29 mouse cellular contexts compared by ENCODE assay signal in the genomic region with DNA sequence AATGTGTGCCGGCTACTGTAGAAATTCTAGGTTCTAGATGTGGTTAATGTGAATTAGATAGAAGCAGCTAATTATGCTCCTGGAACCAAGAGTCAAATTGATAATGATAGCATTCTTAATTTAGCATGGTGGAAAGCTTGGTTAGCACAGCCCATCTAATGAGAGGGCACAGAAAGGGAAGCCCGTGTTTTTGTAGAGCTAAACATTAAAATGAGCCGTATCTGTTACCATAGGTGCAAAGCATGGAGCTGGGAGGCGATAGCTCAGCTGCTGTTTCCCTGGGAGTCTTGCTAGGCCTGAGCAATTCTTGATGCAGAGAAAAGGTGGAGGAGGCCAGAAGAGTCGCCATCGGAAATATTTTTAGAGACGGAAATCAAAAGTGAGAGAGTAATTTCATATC. TPM values are rescaled to one million over a fixed set of nuclear protein-coding genes. Genes with fewer than 3 reads are reported as not detected.
DNase-seq lines count a peak whose midpoint lies in the region; ATAC-seq and TF ChIP-seq lines count a peak whose summit lies in the region.
"Had no signal": no experiment of that assay in that cellular context is flagged by ENCODE, and none has a peak within 500 bp of the region (broad histone marks: within the 10 kb centered on the region; RNA-seq: fewer than 3 reads in every experiment).

No protein-coding gene starts in this region.

- 74% methylated on average over 7 of the region's 7 CpGs for WGBS in forebrain, embryonic 10.5 days
- 54% methylated on average over 7 of the region's 7 CpGs for WGBS in forebrain, postnatal 0 days
- 76% methylated on average over 7 of the region's 7 CpGs for WGBS in midbrain, embryonic 10.5 days
- 77% methylated on average over 7 of the region's 7 CpGs for WGBS in midbrain, embryonic 11.5 days
- WGBS in embryonic facial prominence, embryonic 14.5 days, result 58% methylated on average over 7 of the region's 7 CpGs
- WGBS in forebrain, embryonic 14.5 days, result 53% methylated on average over 7 of the region's 7 CpGs

- no peak overlapping the region for H3K9ac ChIP-seq in forebrain, postnatal 0 days
- H3K9ac ChIP-seq in midbrain, embryonic 11.5 days (ENCODE audit: low read length), result no peak overlapping the region
- H3K9ac ChIP-seq in embryonic facial prominence, embryonic 14.5 days (ENCODE audit: low read depth, low read length), result no peak overlapping the region
- no peak overlapping the region for H3K9ac ChIP-seq in forebrain, embryonic 14.5 days (ENCODE audit: low read length)
- H3K9ac ChIP-seq: heart, embryonic 12.5 days; heart, embryonic 15.5 days; hindbrain, embryonic 13.5 days; intestine, embryonic 15.5 days had no signal

- H3K9me3 ChIP-seq in forebrain, embryonic 10.5 days, result peaks cover 8% of the 10 kb centered on the region; the same call in 1 of the 2 replicates
- H3K9me3 ChIP-seq in forebrain, postnatal 0 days (ENCODE audit: low read length), result no peaks in the 10 kb centered on the region
- no peaks in the 10 kb centered on the region for H3K9me3 ChIP-seq in midbrain, embryonic 10.5 days (replicated peaks)
- no peaks in the 10 kb centered on the region for H3K9me3 ChIP-seq in midbrain, embryonic 11.5 days (ENCODE audit: control insufficient read depth, low read length)
- H3K9me3 ChIP-seq in embryonic facial prominence, embryonic 14.5 days (ENCODE audit: control insufficient read depth, low read length), result no peaks in the 10 kb centered on the region
- H3K9me3 ChIP-seq in forebrain, embryonic 14.5 days (replicated peaks; ENCODE audit: control insufficient read depth, low read length), result no peaks in the 10 kb centered on the region
- H3K9me3 ChIP-seq: heart, embryonic 15.5 days; hindbrain, embryonic 10.5 days; intestine, embryonic 15.5 days had no signal

- peaks cover 31% of the 10 kb centered on the region for H3K4me1 ChIP-seq in forebrain, embryonic 10.5 days
- H3K4me1 ChIP-seq in forebrain, postnatal 0 days (ENCODE audit: insufficient read depth), result no peaks in the 10 kb centered on the region
- peaks cover 25% of the 10 kb centered on the region for H3K4me1 ChIP-seq in midbrain, embryonic 10.5 days
- H3K4me1 ChIP-seq in midbrain, embryonic 11.5 days (ENCODE audit: control insufficient read depth, insufficient read depth, low read length), result peaks cover 9% of the 10 kb centered on the region
- H3K4me1 ChIP-seq in embryonic facial prominence, embryonic 14.5 days (ENCODE audit: control insufficient read depth, insufficient read depth, low read length), result no peaks in the 10 kb centered on the region
- no peaks in the 10 kb centered on the region for H3K4me1 ChIP-seq in forebrain, embryonic 14.5 days (ENCODE audit: control insufficient read depth, insufficient read depth, low read length)
- H3K4me1 ChIP-seq: heart, embryonic 12.5 days; heart, embryonic 15.5 days; intestine, embryonic 15.5 days had no signal

- ATAC-seq in forebrain, postnatal 0 days, result no peak
- no peak for ATAC-seq in midbrain, embryonic 11.5 days (ENCODE audit: low FRiP score)
- no peak for ATAC-seq in embryonic facial prominence, embryonic 14.5 days (ENCODE audit: low read depth)
- ATAC-seq in forebrain, embryonic 14.5 days, result no peak
- ATAC-seq: CD4-positive, CD25-positive, alpha-beta regulatory T cell, adult 4 months; hindbrain, embryonic 16.5 days; intestine, embryonic 15.5 days had no signal

- TF ChIP-seq CTCF in forebrain, postnatal 0 days (IDR thresholded peaks at IDR 0.05; ENCODE audit: low read depth), result no peak

- no peak overlapping the region for H3K4me3 ChIP-seq in forebrain, embryonic 10.5 days
- no peak overlapping the region for H3K4me3 ChIP-seq in forebrain, postnatal 0 days (ENCODE audit: low read depth, low read length)
- no peak overlapping the region for H3K4me3 ChIP-seq in midbrain, embryonic 10.5 days
- H3K4me3 ChIP-seq in midbrain, embryonic 11.5 days (ENCODE audit: low read depth, low read length), result no peak overlapping the region
- no peak overlapping the region for H3K4me3 ChIP-seq in embryonic facial prominence, embryonic 14.5 days (ENCODE audit: low read depth, low read length)
- H3K4me3 ChIP-seq in forebrain, embryonic 14.5 days (ENCODE audit: low read depth, low read length), result no peak overlapping the region
- H3K4me3 ChIP-seq: heart, embryonic 12.5 days; heart, embryonic 15.5 days; hindbrain, embryonic 10.5 days; hindbrain, embryonic 13.5 days; intestine, embryonic 15.5 days had no signal

- H3K27ac ChIP-seq in forebrain, embryonic 10.5 days, result peak overlapping the region; percentile 48; the same call in 1 of the 2 replicates
- H3K27ac ChIP-seq in forebrain, postnatal 0 days (ENCODE audit: low read depth, low read length), result no peak overlapping the region
- 0 out of 2 replicates have a peak overlapping the region, but pooled peaks have one; percentile 23 for H3K27ac ChIP-seq in midbrain, embryonic 10.5 days (replicated peaks)
- no peak overlapping the region for H3K27ac ChIP-seq in midbrain, embryonic 11.5 days (ENCODE audit: low read depth, low read length)
- no peak overlapping the region for H3K27ac ChIP-seq in embryonic facial prominence, embryonic 14.5 days (replicated peaks; ENCODE audit: low read depth, low read length)
- no peak overlapping the region for H3K27ac ChIP-seq in forebrain, embryonic 14.5 days (ENCODE audit: low read depth, low read length)
- H3K27ac ChIP-seq: heart, embryonic 15.5 days; hindbrain, embryonic 10.5 days; hindbrain, embryonic 13.5 days; intestine, embryonic 15.5 days had no signal

- H3K36me3 ChIP-seq in forebrain, embryonic 10.5 days (replicated peaks), result no peaks in the 10 kb centered on the region
- no peaks in the 10 kb centered on the region for H3K36me3 ChIP-seq in forebrain, postnatal 0 days (ENCODE audit: insufficient read depth)
- no peaks in the 10 kb centered on the region for H3K36me3 ChIP-seq in midbrain, embryonic 10.5 days
- H3K36me3 ChIP-seq in midbrain, embryonic 11.5 days (ENCODE audit: control insufficient read depth, insufficient read depth, low read length), result no peaks in the 10 kb centered on the region
- H3K36me3 ChIP-seq in embryonic facial prominence, embryonic 14.5 days (ENCODE audit: control insufficient read depth, insufficient read depth, low read length), result no peaks in the 10 kb centered on the region
- H3K36me3 ChIP-seq in forebrain, embryonic 14.5 days (ENCODE audit: control insufficient read depth, insufficient read depth, low read length), result no peaks in the 10 kb centered on the region
- H3K36me3 ChIP-seq: heart, embryonic 12.5 days; heart, embryonic 15.5 days; hindbrain, embryonic 10.5 days; hindbrain, embryonic 13.5 days; intestine, embryonic 15.5 days had no signal

- peaks cover 92% of the 10 kb centered on the region for H3K27me3 ChIP-seq in forebrain, embryonic 10.5 days (ENCODE audit: poor library complexity, severe bottlenecking)
- no peaks in the 10 kb centered on the region; the same call in none of the 2 replicates for H3K27me3 ChIP-seq in forebrain, postnatal 0 days (ENCODE audit: insufficient read depth, low read length)
- peaks cover 90% of the 10 kb centered on the region for H3K27me3 ChIP-seq in midbrain, embryonic 10.5 days (ENCODE audit: low read depth, poor library complexity, severe bottlenecking)
- H3K27me3 ChIP-seq in midbrain, embryonic 11.5 days (ENCODE audit: control insufficient read depth, insufficient read depth, low read length), result peaks cover 12% of the 10 kb centered on the region
- peaks cover 3% of the 10 kb centered on the region; the same call in 1 of the 2 replicates for H3K27me3 ChIP-seq in embryonic facial prominence, embryonic 14.5 days (replicated peaks; ENCODE audit: control insufficient read depth, insufficient read depth, low read length)
- H3K27me3 ChIP-seq in forebrain, embryonic 14.5 days (replicated peaks; ENCODE audit: control insufficient read depth, insufficient read depth, low read length), result peaks cover 17% of the 10 kb centered on the region; the same call in 1 of the 2 replicates

- H3K4me2 ChIP-seq in forebrain, postnatal 0 days (ENCODE audit: low read depth), result no peak overlapping the region
- no peak overlapping the region for H3K4me2 ChIP-seq in midbrain, embryonic 11.5 days
- H3K4me2 ChIP-seq in embryonic facial prominence, embryonic 14.5 days (ENCODE audit: low read depth, low read length), result no peak overlapping the region
- H3K4me2 ChIP-seq in forebrain, embryonic 14.5 days (ENCODE audit: low read length), result no peak overlapping the region
- H3K4me2 ChIP-seq: heart, embryonic 12.5 days; heart, embryonic 15.5 days; hindbrain, embryonic 13.5 days; intestine, embryonic 15.5 days had no signal

- DNase-seq in forebrain, embryonic 10.5 days (ENCODE audit: extremely low spot score, low spot score), result no peak
- no peak for DNase-seq in forebrain, postnatal 0 days
- DNase-seq in midbrain, embryonic 10.5 days (ENCODE audit: low spot score), result no peak
- DNase-seq in midbrain, embryonic 11.5 days (ENCODE audit: low spot score, missing footprints), result no peak
- peak; percentile 38 for DNase-seq in embryonic facial prominence, embryonic 14.5 days (ENCODE audit: low spot score)
- DNase-seq in forebrain, embryonic 14.5 days (ENCODE audit: low spot score), result peak; percentile 16
- DNase-seq in B cell, adult 2 months, result no peak
- DNase-seq: adrenal gland, adult 2 months; adrenal gland, postnatal 14 days; cerebellum, adult 11-12 months; cerebellum, adult 8-10 months; cerebellum, postnatal 10 days; cerebellum, postnatal 36 days; embryo, embryonic 11 days; gastrocnemius, postnatal 25 days; heart, adult 18-20 months; heart, postnatal 10 days; heart, postnatal 36 days; kidney, adult 11 months had no signal

RNA-seq across cellular contexts. Expression of gene Olig1, which starts 22.5 kb away (rescaled TPM):
- polyA plus RNA-seq in forebrain, embryonic 10.5 days (2016; fragmentation: Nextera tagmentation; extraction: Ambion mirVana), result 8.3 and 8.5 TPM in 2 replicates
- total RNA-seq in forebrain, postnatal 0 days (2014; rRNA removed), result 103 and 130 TPM in 2 replicates
- 127 and 138 TPM in 2 replicates for polyA plus RNA-seq in forebrain, postnatal 0 days (2015; fragmentation: Nextera tagmentation; extraction: Ambion mirVana)
- polyA plus RNA-seq in midbrain, embryonic 10.5 days (2016; fragmentation: Nextera tagmentation; extraction: Ambion mirVana), result 8.8 and 9.7 TPM in 2 replicates
- 2.8 and 3.2 TPM in 2 replicates for polyA plus RNA-seq in midbrain, embryonic 11.5 days (2014; fragmentation: Nextera tagmentation; extraction: Ambion mirVana)
- 4.1 and 4.2 TPM in 2 replicates for polyA plus RNA-seq in embryonic facial prominence, embryonic 14.5 days (2014; fragmentation: Nextera tagmentation; extraction: Ambion mirVana)
- polyA plus RNA-seq in forebrain, embryonic 14.5 days (2014; fragmentation: Nextera tagmentation; extraction: Ambion mirVana), result 18.0 and 31.1 TPM in 2 replicates
- total RNA-seq: gastrocnemius, adult 8-10 months; gastrocnemius, postnatal 25 days; heart, postnatal 10 days; heart, postnatal 36 days; MEL had no signal
- polyA plus RNA-seq: C2C12; CD4-positive, CD25-positive, alpha-beta regulatory T cell, adult 4 months; heart, embryonic 12.5 days had no signal

Comparison
In these comparisons a context has a peak if more than half of its experiments do, and no peak if none do; other contexts are left out.
1. DNase-seq: peak in embryonic facial prominence, embryonic 14.5 days (single experiment) and forebrain, embryonic 14.5 days (single experiment); none in forebrain, embryonic 10.5 days (single experiment), forebrain, postnatal 0 days (single experiment), midbrain, embryonic 10.5 days (single experiment), midbrain, embryonic 11.5 days (single experiment) and B cell, adult 2 months (0 of 2).
2. H3K27ac ChIP-seq: peak in forebrain, embryonic 10.5 days (single experiment) and midbrain, embryonic 10.5 days (single experiment); none in forebrain, postnatal 0 days (single experiment), midbrain, embryonic 11.5 days (single experiment), embryonic facial prominence, embryonic 14.5 days (single experiment) and forebrain, embryonic 14.5 days (single experiment).